Mouse (Mus musculus): ENCODE results near the gene Tspan9. TPM values are rescaled to one million over a fixed set of nuclear protein-coding genes. Genes with fewer than 3 reads are reported as not detected.
A peak's percentile ranks its signal among the peaks of the same experiment; 100 is the strongest.

The Tspan9 gene
- polyA plus RNA-seq, 1 experiment from 2014 or later = 69.7 TPM

GRCm38 (mm10) chr6:128081293-128081692, 62.1 kb downstream of the Tspan9 start:
- H3K36me3 ChIP-seq (replicated peaks) = peaks cover 11% of the 10 kb centered on the region
- no peak overlapping the region for H3K27ac ChIP-seq (replicated peaks)
- H3K4me3 ChIP-seq = no peak overlapping the region
- WGBS = 90% methylated on average over 8 of the region's 8 CpGs
- DNase-seq (ENCODE audit: low spot score) = no peak
- H3K9me3 ChIP-seq = no peaks in the 10 kb centered on the region
- H3K27me3 ChIP-seq (replicated peaks; ENCODE audit: low read depth, poor library complexity, severe bottlenecking) = no peaks in the 10 kb centered on the region
- peaks cover 56% of the 10 kb centered on the region for H3K4me1 ChIP-seq

GRCm38 (mm10) chr6:128079576-128080224, 63.7 kb downstream of the Tspan9 start:
- no peak overlapping the region for H3K4me3 ChIP-seq
- peaks cover 52% of the 10 kb centered on the region for H3K4me1 ChIP-seq
- H3K27me3 ChIP-seq (replicated peaks; ENCODE audit: low read depth, poor library complexity, severe bottlenecking) = no peaks in the 10 kb centered on the region
- WGBS = 75% methylated on average over 9 of the region's 9 CpGs
- H3K27ac ChIP-seq (replicated peaks) = peak overlapping the region; percentile 8
- H3K36me3 ChIP-seq (replicated peaks) = peaks cover 11% of the 10 kb centered on the region
- no peak for DNase-seq (ENCODE audit: low spot score)
- H3K9me3 ChIP-seq = no peaks in the 10 kb centered on the region

DNA sequence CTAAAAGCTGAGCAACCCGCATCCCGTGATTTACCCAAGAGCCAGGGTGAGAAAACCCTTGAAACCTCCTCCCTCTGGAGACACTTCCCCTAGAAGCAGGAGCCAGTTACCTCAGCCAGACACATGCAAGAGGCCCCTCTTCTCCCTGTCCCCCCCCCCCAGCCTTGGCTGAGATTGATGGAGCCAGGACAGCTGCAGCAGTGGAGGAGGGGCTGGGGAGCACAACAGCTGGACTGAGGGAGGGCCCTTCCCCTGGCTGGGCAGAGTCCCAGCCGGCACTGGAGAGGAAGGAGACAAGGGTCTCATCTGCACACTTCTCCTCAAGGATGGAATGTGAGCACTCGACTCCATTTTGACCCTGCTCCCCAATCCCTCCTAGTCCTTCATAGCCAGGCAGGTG, 64.9 kb downstream of the Tspan9 start:
- peak; percentile 53 for DNase-seq (ENCODE audit: low spot score)

GRCm38 (mm10) chr6:128076104-128077020, 67.0 kb downstream of the Tspan9 start:
- no peak overlapping the region; the same call in 1 of the 2 replicates for H3K27ac ChIP-seq (replicated peaks)
- H3K9me3 ChIP-seq = no peaks in the 10 kb centered on the region
- no peak for DNase-seq (ENCODE audit: low spot score)
- 89% methylated on average over 21 of the region's 21 CpGs for WGBS
- H3K27me3 ChIP-seq (replicated peaks; ENCODE audit: low read depth, poor library complexity, severe bottlenecking) = no peaks in the 10 kb centered on the region
- H3K4me3 ChIP-seq = no peak overlapping the region
- peaks cover 72% of the 10 kb centered on the region for H3K4me1 ChIP-seq
- peaks cover 5% of the 10 kb centered on the region; the same call in 1 of the 2 replicates for H3K36me3 ChIP-seq (replicated peaks)

More for the DNA sequence above, 64.9 kb downstream of the Tspan9 start:
- no peak overlapping the region for H3K4me3 ChIP-seq
- H3K27ac ChIP-seq (replicated peaks) = peak overlapping the region; percentile 57; the same call in 1 of the 2 replicates
- 59% methylated on average over 4 of the region's 4 CpGs for WGBS
- peaks cover 11% of the 10 kb centered on the region for H3K36me3 ChIP-seq (replicated peaks)
- H3K27me3 ChIP-seq (replicated peaks; ENCODE audit: low read depth, poor library complexity, severe bottlenecking) = no peaks in the 10 kb centered on the region
- peaks cover 61% of the 10 kb centered on the region for H3K4me1 ChIP-seq
- no peaks in the 10 kb centered on the region for H3K9me3 ChIP-seq

GRCm38 (mm10) chr6:128075453-128076003, 67.9 kb downstream of the Tspan9 start:
- no peak for DNase-seq (ENCODE audit: low spot score)
- Histone ChIP-seq H3K4me3 (no peak overlapping the region), H3K27me3 (replicated peaks; ENCODE audit: low read depth, poor library complexity, severe bottlenecking) (no peaks in the 10 kb centered on the region), H3K27ac (replicated peaks) (no peak overlapping the region), H3K9me3 (no peaks in the 10 kb centered on the region), H3K4me1 (peaks cover 76% of the 10 kb centered on the region), H3K36me3 (replicated peaks) (peaks cover 5% of the 10 kb centered on the region; the same call in 1 of the 2 replicates)
- 77% methylated on average over 5 of the region's 5 CpGs for WGBS

DNA sequence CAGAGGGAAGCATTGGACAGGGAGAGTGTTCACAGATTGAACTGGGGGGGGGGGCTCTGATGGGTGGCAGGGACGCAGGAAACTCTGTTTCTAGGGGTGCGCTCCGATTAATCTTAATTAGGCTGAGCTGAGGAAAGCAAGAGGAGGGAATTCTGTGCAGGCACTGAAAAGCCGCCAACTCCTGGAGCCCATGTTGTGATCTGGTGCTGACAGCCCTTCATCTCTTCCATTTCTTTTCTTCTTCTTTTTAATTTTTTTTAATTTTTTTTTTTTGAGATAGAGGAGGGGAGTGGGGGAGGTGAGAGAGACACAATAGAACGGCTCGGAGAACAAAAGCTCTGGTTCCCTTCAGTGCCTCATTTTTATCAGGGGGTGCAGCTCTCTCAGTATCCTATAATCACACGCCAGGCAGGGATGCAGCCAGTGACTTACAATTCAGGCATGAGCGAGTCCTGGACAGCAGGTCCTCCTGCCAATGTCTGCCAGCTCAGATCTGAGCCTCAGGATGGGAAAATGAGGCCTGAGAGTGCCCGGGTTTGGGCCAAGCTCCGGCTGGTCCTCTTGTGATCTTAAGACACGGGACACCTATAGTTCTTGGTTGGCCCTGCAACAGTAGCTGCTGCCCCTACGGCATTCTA, 72.4 kb downstream of the Tspan9 start:
- Histone ChIP-seq H3K27me3 (replicated peaks; ENCODE audit: low read depth, poor library complexity, severe bottlenecking) (no peaks in the 10 kb centered on the region), H3K36me3 (replicated peaks) (peaks cover 13% of the 10 kb centered on the region; the same call in 1 of the 2 replicates), H3K4me1 (peaks cover 71% of the 10 kb centered on the region), H3K4me3 (no peak overlapping the region), H3K27ac (replicated peaks) (peak overlapping the region; percentile 71), H3K9me3 (no peaks in the 10 kb centered on the region)
- 83% methylated on average over 12 of the region's 12 CpGs for WGBS
- DNase-seq (ENCODE audit: low spot score) = no peak

GRCm38 (mm10) chr6:128070072-128070872, 73.1 kb downstream of the Tspan9 start:
- H3K27me3 ChIP-seq (replicated peaks; ENCODE audit: low read depth, poor library complexity, severe bottlenecking) = no peaks in the 10 kb centered on the region
- peak overlapping the region; percentile 71 for H3K27ac ChIP-seq (replicated peaks)
- no peak overlapping the region for H3K4me3 ChIP-seq
- WGBS = 79% methylated on average over 19 of the region's 19 CpGs
- peaks cover 13% of the 10 kb centered on the region; the same call in 1 of the 2 replicates for H3K36me3 ChIP-seq (replicated peaks)
- H3K4me1 ChIP-seq = peaks cover 78% of the 10 kb centered on the region
- H3K9me3 ChIP-seq = no peaks in the 10 kb centered on the region
- DNase-seq (ENCODE audit: low spot score) = peak; percentile 17

- Histone ChIP-seq H3K36me3 (replicated peaks) (peaks cover 13% of the 10 kb centered on the region; the same call in 1 of the 2 replicates), H3K4me1 (peaks cover 74% of the 10 kb centered on the region), H3K27me3 (replicated peaks; ENCODE audit: low read depth, poor library complexity, severe bottlenecking) (no peaks in the 10 kb centered on the region), H3K27ac (replicated peaks) (peak overlapping the region; percentile 86), H3K4me3 (no peak overlapping the region), H3K9me3 (no peaks in the 10 kb centered on the region)
- 91% methylated on average over 8 of the region's 8 CpGs for WGBS
- no peak for DNase-seq (ENCODE audit: low spot score)
Measured at GRCm38 (mm10) chr6:128068144-128068543, 75.2 kb downstream of the Tspan9 start.

GRCm38 (mm10) chr6:128065982-128066381, 77.4 kb downstream of the Tspan9 start:
- H3K27ac ChIP-seq (replicated peaks) = peak overlapping the region; percentile 86
- peak; percentile 80 for DNase-seq (ENCODE audit: low spot score)
- H3K4me3 ChIP-seq = peak overlapping the region; percentile 25
- peaks cover 26% of the 10 kb centered on the region; the same call in 1 of the 2 replicates for H3K36me3 ChIP-seq (replicated peaks)
- WGBS = 11% methylated on average over 7 of the region's 7 CpGs
- H3K9me3 ChIP-seq = no peaks in the 10 kb centered on the region
- H3K27me3 ChIP-seq (replicated peaks; ENCODE audit: low read depth, poor library complexity, severe bottlenecking) = no peaks in the 10 kb centered on the region
- H3K4me1 ChIP-seq = peaks cover 68% of the 10 kb centered on the region

DNA sequence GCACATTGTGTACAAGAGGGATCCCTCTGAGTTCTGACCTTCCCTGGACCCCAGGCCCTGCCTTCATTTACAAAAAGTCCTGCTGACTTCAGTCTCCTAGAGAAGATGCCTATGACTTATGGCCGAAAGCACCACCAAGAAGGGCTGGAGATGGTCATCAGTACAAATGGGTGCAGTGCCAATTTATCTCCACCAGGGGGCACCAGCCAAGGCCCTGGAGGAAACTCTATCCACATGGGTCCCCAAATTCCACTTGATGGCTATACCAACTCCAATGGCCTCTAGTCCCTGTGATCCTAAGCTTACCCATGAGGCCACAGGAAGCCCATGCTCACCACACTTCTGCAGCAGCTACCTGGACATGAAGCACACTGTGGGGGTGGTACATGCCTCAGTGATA, 79.9 kb downstream of the Tspan9 start:
- H3K4me1 ChIP-seq = peaks cover 57% of the 10 kb centered on the region
- 91% methylated on average over 1 of the region's 1 CpGs for WGBS
- DNase-seq (ENCODE audit: low spot score) = no peak

GRCm38 (mm10) chr6:128062784-128063183, 80.6 kb downstream of the Tspan9 start:
- peaks cover 17% of the 10 kb centered on the region; the same call in 1 of the 2 replicates for H3K36me3 ChIP-seq (replicated peaks)
- no peak overlapping the region for H3K27ac ChIP-seq (replicated peaks)
- H3K4me1 ChIP-seq = peaks cover 57% of the 10 kb centered on the region
- no peak overlapping the region for H3K4me3 ChIP-seq
- no peak for DNase-seq (ENCODE audit: low spot score)
- 75% methylated on average over 6 of the region's 6 CpGs for WGBS
- H3K9me3 ChIP-seq = no peaks in the 10 kb centered on the region
- no peaks in the 10 kb centered on the region for H3K27me3 ChIP-seq (replicated peaks; ENCODE audit: low read depth, poor library complexity, severe bottlenecking)

More for the DNA sequence above, 79.9 kb downstream of the Tspan9 start:
- H3K9me3 ChIP-seq = no peaks in the 10 kb centered on the region
- peaks cover 21% of the 10 kb centered on the region; the same call in 1 of the 2 replicates for H3K36me3 ChIP-seq (replicated peaks)
- no peak overlapping the region for H3K4me3 ChIP-seq
- no peaks in the 10 kb centered on the region for H3K27me3 ChIP-seq (replicated peaks; ENCODE audit: low read depth, poor library complexity, severe bottlenecking)
- H3K27ac ChIP-seq (replicated peaks) = no peak overlapping the region

Measured in embryonic facial prominence, embryonic 10.5 days (tissue).